Mouse (Mus musculus): Measurements from ENCODE around the gene Galk2.

DNA sequence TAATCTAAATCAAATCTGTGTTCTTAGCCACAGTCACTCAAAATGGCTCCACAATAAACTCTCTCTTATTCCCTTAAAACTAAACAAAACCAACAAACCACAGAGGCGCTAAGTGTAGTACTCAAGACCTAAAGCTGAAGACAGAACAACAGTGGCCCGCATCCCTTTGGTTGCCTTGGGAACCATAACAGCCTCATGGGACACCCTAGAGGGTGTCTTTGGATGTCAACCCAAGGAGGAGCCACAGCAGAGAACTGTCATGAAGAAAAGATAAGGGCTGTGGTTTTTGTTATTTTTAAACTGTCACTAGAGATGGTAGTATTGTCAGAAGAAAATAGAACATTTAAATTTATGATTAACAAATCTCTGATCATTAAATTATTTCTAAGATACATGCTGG, 147.8 kb downstream of the Galk2 start:
- TF ChIP-seq CTCF (IDR thresholded peaks at IDR 0.05; ENCODE audit: extremely low read depth, insufficient read depth, low read length) (no peak), POLR2A (IDR thresholded peaks at IDR 0.05; ENCODE audit: extremely low read depth, insufficient read depth, low read length) (no peak)

Data from cortical plate, adult 2 months (tissue).